Mouse (Mus musculus) kidney, embryonic 15.5 days (tissue): ENCODE measurements around the gene Cyp4f40. TPM values are rescaled to one million over a fixed set of nuclear protein-coding genes. Genes with fewer than 3 reads are reported as not detected.
"Not testable (repeated sequence)": the region's sequence is repeated elsewhere in the genome, so short reads cannot be mapped to it uniquely, and the experiment has no call there.

Source experiments
- ATAC-seq: fragments of 200-750 bp; cut with Nextera tagmentation; replicated peaks from 2 replicates; pipeline ENCODE4 v1.8.0; 2017; ENCODE audit warnings: moderate TSS enrichment; ENCODE audit not compliant: low FRiP score
- H3K27ac ChIP-seq: fragments of 300-500 bp; sonication (generic); 2 replicates; pipeline ENCODE4 v1.5.1; 2015; ENCODE audit warnings: mild to moderate bottlenecking, inconsistent platforms
- H3K27me3 ChIP-seq: fragments of 300-500 bp; sonication (generic); 2 replicates; pipeline ENCODE4 v1.6.1; 2015; ENCODE audit warnings: inconsistent platforms
- H3K36me3 ChIP-seq: fragments of 300-500 bp; sonication (generic); 2 replicates; pipeline ENCODE4 v1.6.1; 2015; ENCODE audit warnings: inconsistent platforms
- H3K4me1 ChIP-seq: fragments of 300-500 bp; sonication (generic); 2 replicates; pipeline ENCODE4 v1.6.1; 2015; ENCODE audit warnings: inconsistent platforms
- H3K4me2 ChIP-seq: fragments of 300-500 bp; sonication (generic); 2 replicates; pipeline ENCODE4 v1.6.1; 2015; ENCODE audit warnings: moderate library complexity, mild to moderate bottlenecking, inconsistent platforms
- H3K4me3 ChIP-seq: fragments of 300-500 bp; sonication (generic); replicated peaks from 2 replicates; pipeline ENCODE4 v1.5.1; 2015; ENCODE audit warnings: mild to moderate bottlenecking, inconsistent platforms
- H3K9ac ChIP-seq: fragments of 300-500 bp; sonication (generic); 2 replicates; pipeline ENCODE4 v1.6.1; 2015; ENCODE audit warnings: mild to moderate bottlenecking, inconsistent platforms
- H3K9me3 ChIP-seq: fragments of 300-500 bp; sonication (generic); replicated peaks from 2 replicates; pipeline ENCODE4 v1.6.1; 2016; ENCODE audit warnings: inconsistent platforms
- WGBS: fragments of 180-500 bp; shearing (Covaris S2); methylation state at CpG from one replicate; pipeline ENCODE4 v1.1.7; 2015; ENCODE audit warnings: mixed read lengths; 5-methylcytosine and 5-hydroxymethylcytosine counted together
- polyA plus RNA-seq: library from polyadenylated mRNA; unstranded; fragments of >200 nt; fragmentation: Nextera tagmentation; extraction: Ambion mirVana; gene quantifications from 2 replicates; pipeline ENCODE4 v1.2.1, GENCODE M21; 2015

Gene Cyp4f40
- polyA plus RNA-seq, result 0.12 TPM in 1 of 2 replicates, not detected in the other

DNA sequence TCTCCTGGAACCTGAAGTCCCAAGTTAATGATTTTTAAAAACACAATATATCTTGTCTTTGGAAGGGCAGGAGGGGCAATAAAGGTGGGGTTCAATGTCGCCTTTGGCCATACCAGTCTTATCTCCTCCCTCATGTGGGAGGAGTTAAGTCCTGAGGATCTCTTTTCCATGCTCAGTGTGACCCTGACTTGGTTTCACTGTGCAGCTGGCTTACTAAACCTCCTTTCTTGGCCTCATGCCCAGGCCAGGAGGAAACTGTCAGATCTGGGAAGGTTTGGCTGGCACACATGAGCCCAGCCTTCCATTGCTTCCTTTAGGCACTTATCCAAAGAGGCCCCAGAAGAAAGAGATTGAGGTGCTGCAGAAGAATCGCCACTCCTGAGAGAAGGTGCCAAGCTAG lies at the start of gene Cyp4f40:
TSS of gene Cyp4f40 (plus strand) at position 189 of the 400 bp plus-strand sequence.
- Histone ChIP-seq H3K4me3 (no peak within 1 kb of the TSS), H3K27me3 (no peaks in the 10 kb centered on the region), H3K4me2 (no peak within 1 kb of the TSS), H3K27ac (no peak within 1 kb of the TSS), H3K9ac (no peak within 1 kb of the TSS), H3K9me3 (no peaks in the 10 kb centered on the region), H3K36me3 (no peaks in the 10 kb centered on the region), H3K4me1 (no peaks in the 10 kb centered on the region)
- WGBS, result 44% methylated on average over 2 of the region's 2 CpGs
- ATAC-seq, result no peak

DNA sequence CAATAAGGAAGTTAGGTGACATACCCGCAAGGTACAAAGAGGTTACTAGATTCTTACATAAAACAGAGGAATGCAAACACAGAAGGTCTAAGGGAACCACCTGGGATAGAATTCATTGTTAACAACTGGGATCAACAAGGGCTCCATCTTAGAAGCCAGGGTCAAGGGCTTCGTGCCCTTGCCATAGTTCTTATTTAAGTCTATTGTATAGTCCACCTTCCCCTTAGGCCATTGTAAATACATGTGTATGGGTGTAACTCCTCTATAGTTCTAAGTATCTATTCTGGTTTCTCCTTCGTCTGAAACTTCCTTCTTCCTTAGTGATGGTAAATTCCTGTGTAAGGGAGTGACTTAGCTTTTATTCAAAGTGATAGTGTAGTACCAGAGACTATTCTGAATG lies 48.5 kb upstream of the Cyp4f40 start:
- H3K27ac ChIP-seq, H3K4me1 ChIP-seq, H3K36me3 ChIP-seq, H3K4me3 ChIP-seq, ATAC-seq, H3K9ac ChIP-seq, H3K9me3 ChIP-seq, H3K4me2 ChIP-seq, H3K27me3 ChIP-seq: not testable (repeated sequence)
- WGBS, result 84% methylated on average over 3 of the region's 3 CpGs

DNA sequence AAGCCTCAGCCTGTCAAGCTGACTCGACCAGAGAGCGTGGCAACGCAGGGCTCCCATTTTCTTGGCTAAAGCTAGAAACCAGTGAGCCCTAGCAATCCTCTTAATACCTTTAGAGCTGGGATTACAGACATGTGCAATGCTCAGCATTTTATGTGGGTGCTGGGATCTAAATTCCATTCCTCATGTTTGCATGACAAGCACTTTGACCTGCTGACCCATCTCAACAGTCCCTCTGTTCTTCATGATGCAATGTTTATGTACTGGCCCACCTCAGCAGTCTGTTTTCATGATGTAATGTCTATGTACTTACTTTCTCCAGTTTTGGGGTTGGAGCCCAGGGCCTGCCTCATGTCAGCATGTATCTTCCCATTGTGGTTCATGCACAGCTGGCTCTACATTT lies 47.8 kb upstream of the Cyp4f40 start:
- H3K27me3 ChIP-seq, result no peaks in the 10 kb centered on the region
- 86% methylated on average over 3 of the region's 3 CpGs for WGBS
- no peak overlapping the region for H3K9ac ChIP-seq
- no peak overlapping the region for H3K27ac ChIP-seq
- H3K4me3 ChIP-seq, result no peak overlapping the region
- H3K4me2 ChIP-seq, result no peak overlapping the region
- H3K4me1 ChIP-seq, result no peaks in the 10 kb centered on the region
- no peak for ATAC-seq
- H3K36me3 ChIP-seq, result no peaks in the 10 kb centered on the region
- no peaks in the 10 kb centered on the region for H3K9me3 ChIP-seq

DNA sequence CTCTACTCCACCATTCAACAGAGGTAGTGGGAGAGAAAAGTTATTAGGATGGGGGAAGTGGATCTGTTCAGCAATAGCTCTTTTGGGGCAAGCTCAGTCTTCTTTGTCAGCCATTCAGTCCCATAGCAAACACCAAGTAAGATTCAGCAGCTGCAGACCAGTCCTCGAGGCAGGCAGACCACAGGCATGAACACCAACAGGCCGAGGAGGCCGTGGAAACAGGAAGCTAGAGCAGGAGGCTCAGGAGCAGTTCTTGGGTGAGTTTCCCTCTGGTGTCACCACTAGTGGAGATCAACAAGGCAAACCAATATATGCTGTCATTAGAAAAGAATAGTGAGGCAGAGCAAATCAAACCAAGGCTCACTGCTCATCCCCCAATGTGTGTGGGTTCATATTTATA lies 46.3 kb upstream of the Cyp4f40 start:
- H3K9ac ChIP-seq, result no peak overlapping the region
- no peaks in the 10 kb centered on the region for H3K9me3 ChIP-seq
- H3K4me1 ChIP-seq, result no peaks in the 10 kb centered on the region
- H3K36me3 ChIP-seq, result no peaks in the 10 kb centered on the region
- H3K27me3 ChIP-seq, result no peaks in the 10 kb centered on the region
- WGBS, result 70% methylated on average over 3 of the region's 3 CpGs
- no peak overlapping the region for H3K27ac ChIP-seq
- H3K4me2 ChIP-seq, result no peak overlapping the region
- no peak for ATAC-seq
- no peak overlapping the region for H3K4me3 ChIP-seq

DNA sequence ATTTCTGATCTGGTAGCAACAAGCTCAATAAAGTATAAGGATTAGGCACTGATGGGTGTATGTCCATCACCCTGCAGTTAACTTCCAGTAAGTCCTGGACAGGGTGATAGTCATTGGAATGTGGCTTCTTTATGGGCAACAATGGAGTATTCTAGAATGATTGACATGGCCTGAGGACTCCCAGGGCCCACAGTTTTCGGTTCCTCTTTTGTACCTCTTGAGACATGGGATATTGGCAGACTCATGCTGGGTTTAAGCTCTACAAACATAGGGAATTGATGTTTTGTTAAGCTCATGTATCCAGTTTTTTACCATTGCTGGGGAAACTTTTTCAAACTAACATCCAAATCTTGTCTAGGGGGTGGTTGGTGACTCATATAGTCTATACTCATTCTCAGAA lies 41.4 kb upstream of the Cyp4f40 start:
- Histone ChIP-seq H3K9me3 (no peaks in the 10 kb centered on the region; the same call in none of the 2 replicates), H3K9ac (no peak overlapping the region), H3K4me2 (no peak overlapping the region), H3K4me1 (no peaks in the 10 kb centered on the region), H3K36me3 (no peaks in the 10 kb centered on the region), H3K4me3 (no peak overlapping the region), H3K27ac (no peak overlapping the region), H3K27me3 (no peaks in the 10 kb centered on the region)
- ATAC-seq, result no peak
- WGBS, result 80% methylated on average over 1 of the region's 1 CpGs

DNA sequence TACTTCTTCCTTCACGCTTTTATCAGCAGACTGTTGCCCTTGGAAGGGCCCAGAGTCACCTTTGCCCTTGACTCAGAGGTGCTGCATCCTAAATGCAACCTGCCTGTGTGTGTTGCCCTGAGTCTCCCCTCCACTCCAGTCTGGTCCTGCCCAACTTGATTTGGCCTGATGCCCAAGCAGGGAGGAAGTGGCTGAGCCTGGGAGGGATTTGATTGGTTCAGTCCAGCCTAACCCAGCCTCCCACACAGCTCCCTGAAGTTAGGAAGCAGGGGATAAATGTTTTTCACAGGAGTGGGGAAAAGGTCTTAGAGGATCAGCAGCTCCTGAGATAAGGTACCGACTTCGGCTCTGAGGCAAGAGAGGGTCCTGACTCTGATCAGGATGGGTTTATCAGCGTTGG lies 37.7 kb upstream of the Cyp4f40 start, which contains the start of gene Cyp4f37:
TSS of gene Cyp4f37 (plus strand) at position 292 of the 400 bp plus-strand sequence.
- not testable (repeated sequence) for H3K27ac ChIP-seq, ATAC-seq
- WGBS, result 60% methylated on average over 4 of the region's 4 CpGs

DNA sequence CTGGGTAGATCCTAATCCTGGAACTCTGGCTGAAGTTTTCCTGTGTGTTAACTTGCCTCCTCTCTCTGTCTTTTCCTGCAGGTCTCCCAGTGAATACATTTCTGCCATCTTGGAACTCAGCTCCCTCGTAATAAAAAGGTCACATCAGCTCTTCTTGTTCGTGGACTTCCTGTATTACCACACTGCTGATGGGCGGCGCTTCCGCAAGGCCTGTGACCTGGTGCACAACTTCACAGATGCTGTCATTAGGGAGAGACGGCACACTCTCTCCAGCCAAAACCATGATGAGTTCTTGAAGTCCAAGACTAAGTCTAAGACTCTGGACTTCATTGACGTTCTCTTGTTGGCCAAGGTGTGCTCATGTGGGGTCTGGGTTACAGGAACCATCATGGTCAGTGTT lies 29.0 kb upstream of the Cyp4f40 start:
- not testable (repeated sequence) for H3K36me3 ChIP-seq, H3K27me3 ChIP-seq, H3K27ac ChIP-seq, ATAC-seq, H3K4me2 ChIP-seq, H3K4me3 ChIP-seq, H3K9ac ChIP-seq, H3K9me3 ChIP-seq, H3K4me1 ChIP-seq
- WGBS, result 82% methylated on average over 7 of the region's 7 CpGs

More for the DNA sequence above, 37.7 kb upstream of the Cyp4f40 start, which contains the start of gene Cyp4f37:
- not testable (repeated sequence) for H3K4me2 ChIP-seq, H3K27me3 ChIP-seq, H3K9me3 ChIP-seq, H3K9ac ChIP-seq, H3K4me3 ChIP-seq, H3K36me3 ChIP-seq, H3K4me1 ChIP-seq

DNA sequence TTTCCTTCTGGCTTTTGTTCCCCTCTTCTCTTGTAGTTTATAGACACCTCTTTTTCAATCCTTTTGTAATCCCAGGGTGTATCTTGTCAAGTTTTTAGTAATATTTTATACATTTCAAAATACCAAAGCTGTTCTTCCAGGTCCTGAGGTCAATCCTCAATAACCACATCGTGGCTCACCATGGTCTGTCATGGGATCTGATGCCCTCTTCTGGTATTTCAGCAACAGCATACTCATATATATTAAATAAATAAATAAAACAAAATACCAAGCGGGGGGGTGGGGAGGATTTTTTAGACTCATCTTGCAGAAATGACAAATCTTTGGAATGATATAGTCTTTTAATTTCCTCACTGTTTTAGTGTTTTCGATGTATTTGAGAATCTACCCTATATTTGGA lies 26.8 kb upstream of the Cyp4f40 start:
- no peak overlapping the region for H3K9ac ChIP-seq
- no peak for ATAC-seq
- no peaks in the 10 kb centered on the region for H3K36me3 ChIP-seq
- H3K27ac ChIP-seq, result no peak overlapping the region
- no peak overlapping the region for H3K4me2 ChIP-seq
- 73% methylated on average over 3 of the region's 3 CpGs for WGBS
- no peaks in the 10 kb centered on the region for H3K27me3 ChIP-seq
- 0 out of 2 replicates have a peak, but pooled peaks cover 5% of the 10 kb centered on the region for H3K4me1 ChIP-seq
- H3K9me3 ChIP-seq, result no peaks in the 10 kb centered on the region
- no peak overlapping the region for H3K4me3 ChIP-seq

DNA sequence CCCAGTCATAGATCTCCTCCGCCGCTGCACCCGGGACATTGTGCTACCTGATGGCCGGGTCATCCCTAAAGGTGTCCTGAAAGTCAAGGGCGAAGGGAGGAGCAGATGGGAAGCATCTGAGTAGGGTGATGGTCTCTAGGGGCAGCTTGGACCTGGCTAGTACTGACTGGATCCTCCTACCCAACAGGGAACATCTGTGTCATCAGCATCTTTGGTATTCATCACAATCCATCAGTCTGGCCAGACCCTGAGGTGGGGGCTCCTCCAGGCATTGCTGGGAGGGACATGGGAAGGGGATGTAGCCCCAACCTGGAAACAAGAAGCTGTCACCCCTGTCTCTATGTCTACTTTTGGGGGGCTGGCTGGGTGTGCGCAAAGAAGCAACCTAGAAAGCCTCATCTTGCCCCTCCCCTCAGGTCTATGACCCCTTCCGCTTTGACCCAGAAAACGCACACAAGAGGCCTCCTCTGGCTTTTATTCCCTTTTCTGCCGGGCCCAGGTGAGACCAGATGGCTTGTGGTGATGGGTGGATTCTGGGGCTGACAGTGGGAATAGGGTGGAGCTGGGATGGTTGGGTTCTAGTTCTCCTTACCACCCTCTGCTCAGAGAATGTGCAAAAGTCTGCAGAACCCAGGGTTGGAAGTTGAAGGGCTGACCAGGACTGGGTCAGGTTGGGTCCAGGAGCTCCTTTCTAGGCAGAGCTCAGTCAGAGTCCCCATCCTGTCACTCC lies 24.3 kb upstream of the Cyp4f40 start:
- not testable (repeated sequence) for H3K27me3 ChIP-seq, ATAC-seq, H3K36me3 ChIP-seq, H3K27ac ChIP-seq, H3K9me3 ChIP-seq, H3K4me1 ChIP-seq
- H3K4me2 ChIP-seq, result peak overlapping the region; percentile 71
- H3K4me3 ChIP-seq, result peak overlapping the region; percentile 41
- WGBS, result 88% methylated on average over 9 of the region's 9 CpGs
- H3K9ac ChIP-seq, result peak overlapping the region; percentile 39

DNA sequence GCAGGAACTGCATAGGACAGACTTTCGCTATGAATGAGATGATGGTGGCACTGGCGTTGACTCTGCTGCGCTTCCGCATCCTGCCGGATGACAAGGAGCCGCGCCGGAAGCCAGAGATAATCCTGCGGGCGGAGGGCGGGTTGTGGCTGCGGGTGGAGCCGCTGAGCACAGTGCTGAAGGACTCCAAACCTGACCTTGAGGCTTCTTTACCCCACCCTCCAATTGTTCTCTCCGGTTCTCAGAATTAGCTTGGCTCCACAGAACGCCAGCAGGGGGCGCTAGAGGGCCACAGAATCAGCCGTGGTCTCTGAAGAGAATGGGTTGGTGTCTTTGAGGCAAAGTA lies 23.8 kb upstream of the Cyp4f40 start:
- 2% methylated on average over 17 of the region's 17 CpGs for WGBS
- peak overlapping the region; percentile 41 for H3K4me3 ChIP-seq
- H3K4me2 ChIP-seq, result peak overlapping the region; percentile 71
- no peaks in the 10 kb centered on the region for H3K9me3 ChIP-seq
- peak; percentile 56; the same call in 1 of the 2 replicates for ATAC-seq
- H3K27me3 ChIP-seq, result no peaks in the 10 kb centered on the region
- peak overlapping the region; percentile 39 for H3K9ac ChIP-seq
- H3K4me1 ChIP-seq, result 0 out of 2 replicates have a peak, but pooled peaks cover 5% of the 10 kb centered on the region
- H3K27ac ChIP-seq, result no peak overlapping the region
- no peaks in the 10 kb centered on the region for H3K36me3 ChIP-seq

DNA sequence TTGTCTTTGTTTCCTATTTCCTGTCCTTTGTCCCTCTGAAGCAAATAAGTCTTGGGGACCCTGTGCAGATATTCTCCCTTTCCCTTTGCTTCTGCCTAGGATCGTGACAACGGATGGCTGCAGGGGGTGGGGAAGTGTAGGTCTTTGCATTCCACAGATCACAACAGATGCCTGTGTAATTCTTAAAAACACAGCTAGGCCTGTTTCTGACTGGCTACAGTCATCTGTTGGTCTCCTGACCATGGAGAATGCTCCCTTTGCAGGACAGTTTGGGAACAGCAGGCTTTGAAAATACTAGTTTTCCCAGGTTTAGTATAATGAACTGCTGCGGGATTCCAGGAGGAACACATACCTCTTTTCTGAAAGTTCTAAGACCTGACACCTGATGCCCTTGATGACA lies 22.4 kb upstream of the Cyp4f40 start:
- Histone ChIP-seq H3K9ac (no peak overlapping the region), H3K4me2 (no peak overlapping the region), H3K27ac (no peak overlapping the region), H3K4me3 (no peak overlapping the region), H3K9me3 (no peaks in the 10 kb centered on the region), H3K36me3 (no peaks in the 10 kb centered on the region), H3K27me3 (no peaks in the 10 kb centered on the region), H3K4me1 (0 out of 2 replicates have a peak, but pooled peaks cover 5% of the 10 kb centered on the region)
- WGBS, result 56% methylated on average over 3 of the region's 3 CpGs
- ATAC-seq, result no peak

DNA sequence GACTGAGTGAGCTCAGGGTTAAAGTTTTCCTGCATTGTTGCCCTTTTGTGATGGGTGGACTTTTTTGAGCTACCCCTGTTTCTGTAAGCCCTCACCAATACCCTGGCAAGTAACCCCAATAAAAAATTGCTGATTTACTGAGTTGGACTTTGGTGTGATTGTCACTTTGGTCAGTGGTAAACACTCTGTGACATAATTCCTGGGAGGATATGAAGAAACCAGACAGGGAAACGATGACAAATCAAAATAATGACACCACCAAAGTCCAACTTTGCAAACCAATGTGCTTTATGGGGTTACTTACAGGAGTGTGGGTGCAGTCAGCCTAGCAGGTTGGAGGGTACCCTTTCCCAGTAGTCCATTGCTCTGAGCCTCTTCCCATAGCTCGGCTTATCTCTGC lies 21.5 kb upstream of the Cyp4f40 start:
- no peaks in the 10 kb centered on the region for H3K36me3 ChIP-seq
- no peak overlapping the region for H3K4me2 ChIP-seq
- WGBS, result 77% methylated on average over 2 of the region's 2 CpGs
- H3K9ac ChIP-seq, result no peak overlapping the region
- H3K27me3 ChIP-seq, result no peaks in the 10 kb centered on the region
- H3K4me1 ChIP-seq, result 0 out of 2 replicates have a peak, but pooled peaks cover 5% of the 10 kb centered on the region
- no peak overlapping the region for H3K4me3 ChIP-seq
- H3K27ac ChIP-seq, result no peak overlapping the region
- no peak for ATAC-seq
- H3K9me3 ChIP-seq, result no peaks in the 10 kb centered on the region

DNA sequence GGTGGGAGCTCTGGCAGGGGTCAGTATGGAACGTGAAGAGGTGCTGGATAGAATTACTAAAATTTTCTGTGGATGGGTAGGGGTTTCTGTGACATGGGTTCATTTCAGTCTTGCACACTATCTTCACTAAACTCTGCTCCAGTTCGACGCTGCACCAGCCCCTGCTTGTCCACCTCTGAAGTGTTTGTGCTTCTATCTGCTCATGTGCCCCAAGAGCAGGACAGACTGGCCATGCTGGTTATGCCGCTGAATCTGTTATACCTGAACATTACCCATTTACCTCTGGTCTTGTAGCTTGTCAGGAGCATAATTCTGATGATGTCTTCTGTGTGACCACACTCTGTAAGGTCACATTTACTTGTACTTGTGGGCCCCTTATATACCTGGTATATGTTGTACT lies 12.1 kb upstream of the Cyp4f40 start:
- Histone ChIP-seq H3K9ac (no peak overlapping the region), H3K9me3 (no peaks in the 10 kb centered on the region), H3K4me3 (no peak overlapping the region), H3K4me1 (no peaks in the 10 kb centered on the region), H3K36me3 (no peaks in the 10 kb centered on the region), H3K27me3 (no peaks in the 10 kb centered on the region), H3K4me2 (no peak overlapping the region), H3K27ac (no peak overlapping the region)
- 89% methylated on average over 4 of the region's 4 CpGs for WGBS
- ATAC-seq, result no peak
